Mouse (Mus musculus) mouse trophoblast stem cell (cell line): Measurements from ENCODE around the gene Zfp639.

Experiments
- in situ Hi-C, 2 experiments: fragments of 300-500 bp; cut with MseI, MboI; formaldehyde crosslinking; loops; 2 replicates in 1 of 2; 3 replicates in 1 of 2; pipeline ENCODE4 v1.15.1; 2025

Zfp639 gene

GRCm38 (mm10) chr3:32496711-32497070, 13.4 kb upstream of the Zfp639 start:
- in situ Hi-C loops = loop anchor here in 1 of 2 experiments (25.0 kb wide), 1 partner anchor 709 kb away; no protein-coding TSS in a partner anchor

- in situ Hi-C loops = loop anchor here in 1 of 2 experiments (10.0 kb wide), 1 partner anchor 116 kb away; no protein-coding TSS in a partner anchor
Observed at GRCm38 (mm10) chr3:32500346-32500745, 9.7 kb upstream of the Zfp639 start.

DNA sequence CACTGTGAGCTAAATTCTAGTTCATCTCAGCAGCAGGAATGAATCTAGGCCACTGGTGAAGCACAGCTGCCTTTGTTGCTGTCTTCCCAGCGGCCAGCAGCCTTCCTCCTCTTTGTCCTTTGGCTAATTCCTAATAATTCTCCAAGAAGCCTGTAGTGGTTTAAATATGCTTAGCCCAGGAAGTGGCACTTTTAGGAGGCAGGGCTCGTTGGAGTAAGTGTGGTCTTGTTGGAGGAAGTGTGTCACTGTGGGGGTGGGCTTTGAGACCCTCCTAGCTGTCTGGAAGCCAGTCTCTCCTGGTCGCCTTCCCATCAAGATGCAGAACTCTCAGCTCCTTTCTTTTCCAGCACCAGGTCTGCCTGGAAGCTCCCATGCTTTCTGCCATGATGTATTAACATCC, 4.2 kb upstream of the Zfp639 start:
- in situ Hi-C loops = loop anchor here in 1 of 2 experiments (10.0 kb wide), 1 partner anchor 121 kb away; no protein-coding TSS in a partner anchor

DNA sequence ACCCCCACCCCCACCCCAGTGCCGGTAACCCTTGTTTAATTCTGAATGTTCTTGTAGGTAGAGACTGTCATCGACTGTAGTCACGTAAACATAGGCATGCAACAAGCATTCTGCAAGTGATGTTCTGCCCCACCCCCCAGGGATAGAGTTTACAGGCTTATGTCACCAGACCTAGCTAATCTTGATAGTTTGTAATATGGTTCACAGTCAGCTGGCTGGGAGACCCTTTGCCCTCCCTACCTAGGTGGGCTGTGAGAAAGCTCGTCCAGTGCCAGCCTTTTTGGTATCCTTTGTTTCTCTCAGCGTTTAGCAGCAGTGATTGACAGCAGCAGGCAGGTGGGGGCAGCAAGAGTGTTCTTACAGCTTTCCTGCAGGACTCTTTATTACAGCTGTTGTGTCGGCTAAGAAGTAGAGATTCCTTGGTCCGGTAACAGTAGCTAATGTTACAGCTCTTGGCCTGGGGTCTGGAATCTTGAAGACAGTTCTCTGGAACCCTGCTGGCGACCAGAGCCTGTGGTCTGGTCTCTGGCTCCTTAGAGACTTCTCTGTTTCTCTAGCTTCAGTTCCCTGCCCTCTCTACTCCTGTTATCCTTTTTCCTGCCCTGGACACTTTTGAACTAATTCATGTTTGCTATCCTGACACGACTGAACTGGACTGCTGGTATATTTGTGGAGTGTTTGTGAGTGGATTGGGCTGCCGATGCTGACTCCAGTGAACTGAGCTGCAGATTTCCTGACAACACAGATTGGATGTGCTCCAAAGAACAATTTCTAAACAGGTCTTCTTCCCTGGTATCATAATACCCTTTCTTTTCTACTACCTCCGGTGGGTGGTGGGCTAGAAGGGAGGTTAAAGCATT, 3.5 kb upstream of the Zfp639 start:
- in situ Hi-C loops = loop anchor here in 1 of 2 experiments (10.0 kb wide), 1 partner anchor 122 kb away; no protein-coding TSS in a partner anchor

- in situ Hi-C loops = loop anchor here in 1 of 2 experiments (10.0 kb wide), 1 partner anchor 124 kb away; no protein-coding TSS in a partner anchor
Observed at GRCm38 (mm10) chr3:32508666-32509324, 1.3 kb upstream of the Zfp639 start.

DNA sequence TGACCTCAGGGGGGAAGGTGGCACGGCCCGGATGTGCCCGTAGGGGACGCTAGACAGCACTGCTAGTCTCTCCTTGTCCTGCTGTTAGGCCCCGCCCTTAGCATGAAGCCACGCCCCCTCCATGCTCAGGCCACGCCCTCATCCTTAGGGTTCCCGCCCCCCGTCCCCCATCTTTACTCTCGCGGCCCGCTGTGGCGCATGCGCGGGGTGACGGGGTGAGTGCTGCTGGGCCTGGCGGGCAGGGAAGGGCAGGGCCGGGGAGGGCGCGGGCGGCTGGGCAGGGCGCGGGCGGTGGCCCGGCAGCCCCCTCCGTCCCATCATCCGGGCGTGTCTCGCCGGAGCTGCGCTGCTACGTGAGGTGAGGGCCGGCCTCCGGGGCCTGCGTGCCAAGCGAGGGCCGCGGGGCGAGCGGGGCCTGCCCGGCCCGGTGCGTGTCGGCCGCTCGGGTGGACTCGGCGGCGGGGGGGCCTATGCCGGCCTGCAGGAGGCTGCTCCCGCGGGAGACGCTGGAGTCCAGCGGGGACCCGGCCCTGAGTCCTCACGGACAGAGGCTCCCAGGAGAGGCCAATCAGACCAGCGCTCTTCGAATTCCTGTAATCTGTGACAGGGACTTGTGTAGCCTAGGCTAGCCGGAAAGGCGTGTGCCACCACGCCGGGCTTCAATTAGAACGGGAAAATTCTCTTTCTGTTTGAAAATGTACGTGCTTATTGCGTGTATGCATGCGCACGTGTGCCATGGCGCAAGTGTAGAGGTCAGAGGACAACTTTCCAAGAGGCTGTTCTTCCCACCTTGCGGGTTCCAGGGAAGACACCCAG, 524 bp downstream of the Zfp639 start:
- in situ Hi-C loops = no loop called here

GRCm38 (mm10) chr3:32511191-32511550, 1.1 kb downstream of the Zfp639 start:
- in situ Hi-C loops = no loop called here

- in situ Hi-C loops = no loop called here
Observed at GRCm38 (mm10) chr3:32512686-32513284, 2.7 kb downstream of the Zfp639 start.

- in situ Hi-C loops = no loop called here
Observed at GRCm38 (mm10) chr3:32513528-32513927, 3.5 kb downstream of the Zfp639 start.

GRCm38 (mm10) chr3:32527181-32527580, 17.1 kb downstream of the Zfp639 start:
- in situ Hi-C loops = no loop called here

- in situ Hi-C loops = no loop called here
Observed at GRCm38 (mm10) chr3:32529303-32529898, 19.3 kb downstream of the Zfp639 start, which contains the start of gene Mfn1. Mfn1 (plus strand) TSS chr3:32529465.

- in situ Hi-C loops = no loop called here
Observed at GRCm38 (mm10) chr3:32530041-32530440, 20.0 kb downstream of the Zfp639 start.

DNA sequence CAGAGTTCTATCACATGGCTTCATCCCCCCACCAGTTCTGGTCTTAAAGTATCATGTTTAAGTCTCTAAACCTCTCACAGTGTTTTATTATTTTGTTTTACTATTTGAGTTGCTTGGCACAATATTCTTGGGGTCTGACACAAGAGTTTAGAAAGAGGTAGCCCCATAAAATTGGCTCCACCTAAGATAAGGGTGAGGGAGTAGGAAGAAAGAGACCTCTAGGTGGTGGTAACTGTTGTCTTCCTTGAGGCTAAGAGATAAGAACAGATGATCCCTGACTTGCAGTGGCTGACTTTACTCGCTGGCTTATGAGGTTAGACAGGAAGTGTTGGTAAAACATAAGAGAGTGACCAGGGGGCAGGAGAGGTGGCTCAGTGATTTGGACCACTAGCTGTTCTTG, 25.6 kb downstream of the Zfp639 start:
- in situ Hi-C loops = no loop called here

- in situ Hi-C loops = no loop called here
Observed at GRCm38 (mm10) chr3:32537556-32537955, 27.5 kb downstream of the Zfp639 start.

DNA sequence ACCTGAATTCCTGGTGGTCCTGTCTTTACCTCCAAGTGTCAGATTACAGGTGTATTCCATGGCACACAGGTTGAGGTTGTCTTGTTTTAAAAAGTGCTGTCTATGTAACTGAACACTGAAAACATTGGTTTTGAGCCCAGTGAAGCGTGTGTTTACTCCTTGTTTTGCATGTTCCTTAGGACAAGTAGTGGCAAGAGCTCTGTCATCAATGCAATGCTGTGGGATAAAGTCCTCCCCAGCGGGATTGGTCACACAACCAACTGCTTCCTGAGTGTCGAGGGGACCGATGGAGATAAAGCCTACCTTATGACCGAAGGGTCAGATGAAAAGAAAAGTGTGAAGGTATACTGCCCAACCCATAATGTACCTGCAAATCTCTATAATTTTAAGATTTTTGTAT, 28.0 kb downstream of the Zfp639 start:
- in situ Hi-C loops = no loop called here

GRCm38 (mm10) chr3:32553061-32553460, 43.0 kb downstream of the Zfp639 start:
- in situ Hi-C loops = no loop called here

GRCm38 (mm10) chr3:32563401-32563800, 53.3 kb downstream of the Zfp639 start:
- in situ Hi-C loops = no loop called here
